Mouse (Mus musculus) testis, adult 2 months (tissue): ENCODE measurements around the gene Papss2.
"Not testable (repeated sequence)": the region's sequence is repeated elsewhere in the genome, so short reads cannot be mapped to it uniquely, and the experiment has no call there.

ENCODE experiments used
- CTCF ChIP-seq: fragments of 200-500 bp; IDR thresholded peaks from 2 replicates; pipeline ENCODE4 v1.5.1; 2012; ENCODE audit warnings: low read depth, mild to moderate bottlenecking, inconsistent platforms, low read length, moderate library complexity; ENCODE audit not compliant: control insufficient read depth, insufficient read depth, insufficient replicate concordance
- POLR2A ChIP-seq: fragments of 200-500 bp; IDR thresholded peaks from 2 replicates; pipeline ENCODE4 v1.6.1; 2012; ENCODE audit warnings: low read depth, mild to moderate bottlenecking, inconsistent platforms, low read length, moderate library complexity; ENCODE audit not compliant: control insufficient read depth

DNA sequence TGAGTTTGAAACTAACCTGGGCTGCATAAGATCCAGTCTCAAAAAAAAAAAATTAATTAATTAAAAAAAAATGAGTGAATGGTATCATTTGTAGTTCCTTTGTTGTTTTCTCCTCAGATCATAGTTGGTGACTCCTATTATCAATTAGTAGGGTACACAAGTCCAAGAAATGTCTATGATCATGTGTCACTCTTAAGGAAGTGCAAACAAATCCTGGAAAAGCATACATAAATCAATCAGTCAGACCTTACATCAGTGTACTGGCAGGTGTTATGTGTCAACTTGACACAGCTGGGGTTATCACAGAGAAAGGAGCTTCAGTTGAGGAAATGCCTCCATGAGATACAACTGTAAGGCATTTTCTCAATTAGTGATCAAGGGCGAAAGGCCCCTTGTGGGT lies 72.2 kb downstream of the Papss2 start:
- TF ChIP-seq CTCF, POLR2A: not testable (repeated sequence)
